ENCODE assay signal across 10 mouse cellular contexts in the genomic region with DNA sequence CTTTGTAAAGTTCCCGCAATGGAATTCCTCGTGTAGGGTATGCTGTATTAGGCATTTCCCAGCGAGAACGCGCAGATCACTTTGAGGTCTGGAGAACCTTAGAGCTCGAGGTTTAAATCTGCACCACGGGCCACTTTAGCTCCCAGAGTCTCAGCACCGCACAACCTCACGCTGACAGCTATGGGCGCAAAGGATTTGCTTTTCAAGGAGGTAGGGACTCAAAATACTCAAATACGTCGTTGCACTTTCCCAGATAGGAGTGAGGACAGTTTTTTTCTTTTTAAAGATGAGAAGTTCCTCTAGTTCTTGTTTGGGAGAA. TPM values are rescaled to one million over a fixed set of nuclear protein-coding genes. Genes with fewer than 3 reads are reported as not detected.
DNase-seq lines count a peak whose midpoint lies in the region; ATAC-seq and TF ChIP-seq lines count a peak whose summit lies in the region.
"Had no signal": no experiment of that assay in that cellular context is flagged by ENCODE, and none has a peak within 500 bp of the region (broad histone marks: within the 10 kb centered on the region; RNA-seq: fewer than 3 reads in every experiment).

No protein-coding gene starts in this region.

- 1% methylated on average over 12 of the region's 12 CpGs for WGBS in heart, embryonic 10.5 days
- WGBS in heart, postnatal 0 days, result 2% methylated on average over 12 of the region's 12 CpGs
- 3% methylated on average over 12 of the region's 12 CpGs for WGBS in liver, postnatal 0 days (ENCODE audit: insufficient replicate concordance)

- H3K9me3 ChIP-seq in heart, embryonic 10.5 days, result no peaks in the 10 kb centered on the region
- H3K9me3 ChIP-seq in ES-E14 (ENCODE audit: control insufficient read depth, insufficient read depth, low read depth, low read length), result no peaks in the 10 kb centered on the region
- H3K9me3 ChIP-seq in heart, postnatal 0 days (replicated peaks; ENCODE audit: control insufficient read depth, low read length), result no peaks in the 10 kb centered on the region
- H3K9me3 ChIP-seq in liver, postnatal 0 days (ENCODE audit: low read length), result no peaks in the 10 kb centered on the region

- H3K9ac ChIP-seq in ES-E14 (ENCODE audit: insufficient read depth, low read depth, low read length, poor library complexity, severe bottlenecking), result peak overlapping the region; percentile 85; the same call in 1 of the 2 replicates
- H3K9ac ChIP-seq in heart, postnatal 0 days (replicated peaks; ENCODE audit: low read depth, low read length), result no peak overlapping the region
- H3K9ac ChIP-seq in liver, postnatal 0 days (replicated peaks), result no peak overlapping the region

- H3K27me3 ChIP-seq in heart, embryonic 10.5 days (ENCODE audit: insufficient read depth, poor library complexity, severe bottlenecking), result peaks cover 39% of the 10 kb centered on the region
- peaks cover 44% of the 10 kb centered on the region for H3K27me3 ChIP-seq in heart, postnatal 0 days (ENCODE audit: control insufficient read depth, insufficient read depth, low read length)
- peaks cover 39% of the 10 kb centered on the region for H3K27me3 ChIP-seq in liver, postnatal 0 days (ENCODE audit: insufficient read depth, low read length)

- in situ Hi-C loops in ES-E14 (cut with MboI; ENCODE audit: low sequenced_read_pairs in 2 of 2, unreplicated experiment in 2 of 2), result loop anchor here (10.0 to 25.0 kb wide), 2 partner anchors 1030 to 1173 kb away; no protein-coding TSS in a partner anchor

- H3K36me3 ChIP-seq in heart, embryonic 10.5 days, result 0 out of 2 replicates have a peak, but pooled peaks cover 4% of the 10 kb centered on the region
- peaks cover 2% of the 10 kb centered on the region for H3K36me3 ChIP-seq in ES-E14 (ENCODE audit: control insufficient read depth, insufficient read depth, low read length, poor library complexity, severe bottlenecking)
- H3K36me3 ChIP-seq in heart, postnatal 0 days (replicated peaks; ENCODE audit: control insufficient read depth, insufficient read depth, low read length), result 0 out of 2 replicates have a peak, but pooled peaks cover under 1% of the 10 kb centered on the region
- no peaks in the 10 kb centered on the region for H3K36me3 ChIP-seq in liver, postnatal 0 days (replicated peaks; ENCODE audit: insufficient read depth, low read length)

- peak overlapping the region; percentile 78 for H3K4me3 ChIP-seq in heart, embryonic 10.5 days
- peak overlapping the region; percentile 56 to 81 for H3K4me3 ChIP-seq in ES-E14 (ENCODE audit: insufficient read depth in 1 of 2, low read depth in 1 of 2, low read length in 2 of 2, poor library complexity in 1 of 2, severe bottlenecking in 1 of 2)
- H3K4me3 ChIP-seq in heart, postnatal 0 days (ENCODE audit: low read depth, low read length), result peak overlapping the region; percentile 56
- peak overlapping the region; percentile 45; the same call in 1 of the 2 replicates for H3K4me3 ChIP-seq in liver, postnatal 0 days (ENCODE audit: low read depth, low read length)

- no peak for ATAC-seq in heart, postnatal 0 days (ENCODE audit: insufficient read depth, low read depth)
- no peak for ATAC-seq in liver, postnatal 0 days

- no peak for DNase-seq in heart, embryonic 10.5 days (ENCODE audit: low spot score)
- DNase-seq in heart, adult 11 months, result no peak
- peak; percentile 7 for DNase-seq in ES-E14 (ENCODE audit: low read depth, low spot score)
- DNase-seq in heart, postnatal 0 days (ENCODE audit: low spot score), result no peak
- DNase-seq in liver, postnatal 0 days, result no peak
- DNase-seq in thymus, postnatal 25 days, result no peak
- DNase-seq in retina, embryonic 14.5 days (ENCODE audit: low spot score), result no peak
- DNase-seq in frontal cortex, postnatal 14 days (ENCODE audit: low spot score in 2 of 2), result no peak
- DNase-seq: B cell, adult 2 months had no signal

- H3K4me2 ChIP-seq in heart, postnatal 0 days (ENCODE audit: low read depth, low read length), result peak overlapping the region; percentile 74
- peak overlapping the region; percentile 62 for H3K4me2 ChIP-seq in liver, postnatal 0 days (ENCODE audit: low read depth, low read length)

- peaks cover 14% of the 10 kb centered on the region for H3K4me1 ChIP-seq in heart, embryonic 10.5 days
- no peaks in the 10 kb centered on the region; a peak in 1 of 4 replicates for H3K4me1 ChIP-seq in ES-E14 (ENCODE audit: control insufficient read depth in 2 of 2, insufficient read depth in 2 of 2, low read length in 2 of 2, poor library complexity in 1 of 2)
- H3K4me1 ChIP-seq in heart, postnatal 0 days (ENCODE audit: control insufficient read depth, insufficient read depth), result peaks cover 14% of the 10 kb centered on the region; the same call in 1 of the 2 replicates
- no peaks in the 10 kb centered on the region for H3K4me1 ChIP-seq in liver, postnatal 0 days (ENCODE audit: insufficient read depth)

- TF ChIP-seq EP300 in heart, postnatal 0 days (IDR thresholded peaks at IDR 0.05; ENCODE audit: low read depth), result no peak
- no peak for TF ChIP-seq EP300 in liver, postnatal 0 days (IDR thresholded peaks at IDR 0.05; ENCODE audit: low read depth)

- TF ChIP-seq CTCF in heart, postnatal 0 days (IDR thresholded peaks at IDR 0.05; ENCODE audit: low read depth), result no peak
- no peak for TF ChIP-seq CTCF in liver, postnatal 0 days (IDR thresholded peaks at IDR 0.05; ENCODE audit: low read depth)

- no peak overlapping the region for H3K27ac ChIP-seq in heart, embryonic 10.5 days
- H3K27ac ChIP-seq in ES-E14 (ENCODE audit: insufficient read depth, low read depth, low read length, poor library complexity, severe bottlenecking), result no peak overlapping the region
- H3K27ac ChIP-seq in heart, postnatal 0 days (ENCODE audit: low read depth), result no peak overlapping the region
- no peak overlapping the region for H3K27ac ChIP-seq in liver, postnatal 0 days (ENCODE audit: low read depth)

TF ChIP-seq in ES-E14, 5 proteins besides CTCF, POLR2A, EP300 and RAD21:
- TF ChIP-seq ZNF384 (IDR thresholded peaks at IDR 0.05; ENCODE audit: low read depth, low read length) (no peak), HCFC1 (IDR thresholded peaks at IDR 0.05; ENCODE audit: borderline replicate concordance, insufficient read depth, low read length) (no peak), MAFK (IDR thresholded peaks at IDR 0.05; ENCODE audit: insufficient read depth, low read depth, low read length) (no peak), CHD2 (IDR thresholded peaks at IDR 0.05; ENCODE audit: low read depth, low read length) (no peak)

RNA-seq across cellular contexts. Expression of a gene that starts 0.6 kb away (rescaled TPM):
- polyA plus RNA-seq in heart, embryonic 10.5 days (2016; fragmentation: Nextera tagmentation; extraction: Ambion mirVana), result 15.7 and 25.9 TPM in 2 replicates
- total RNA-seq in ES-E14 (2012; rRNA removed), result 53.5 and 55.7 TPM in 2 replicates
- total RNA-seq in heart, postnatal 0 days (2014; rRNA removed; ENCODE audit: low replicate concordance), result 46.5 and 59.5 TPM in 2 replicates
- polyA plus RNA-seq in heart, postnatal 0 days (2015; fragmentation: Nextera tagmentation; extraction: Ambion mirVana), result 17.2 and 18.1 TPM in 2 replicates
- polyA plus RNA-seq in liver, postnatal 0 days (2015; fragmentation: Nextera tagmentation; extraction: Ambion mirVana), result 27.4 and 31.3 TPM in 2 replicates

RNA-seq across cellular contexts. Expression of a gene that starts 16.7 kb away (rescaled TPM):
- 0.15 and 4.3 TPM in 2 replicates for polyA plus RNA-seq in heart, embryonic 10.5 days (2016; fragmentation: Nextera tagmentation; extraction: Ambion mirVana)
- not detected in 2 replicates for total RNA-seq in ES-E14 (2012; rRNA removed)
- 2.7 and 10.6 TPM in 2 replicates for total RNA-seq in heart, postnatal 0 days (2014; rRNA removed; ENCODE audit: low replicate concordance)
- not detected in 2 replicates for polyA plus RNA-seq in heart, postnatal 0 days (2015; fragmentation: Nextera tagmentation; extraction: Ambion mirVana)
- polyA plus RNA-seq in liver, postnatal 0 days (2015; fragmentation: Nextera tagmentation; extraction: Ambion mirVana), result 1,301 and 1,767 TPM in 2 replicates
- total RNA-seq: left cerebral cortex, postnatal 25 days had no signal

RNA-seq across cellular contexts. Expression of a gene that starts 25.9 kb away (rescaled TPM):
- polyA plus RNA-seq in heart, embryonic 10.5 days (2016; fragmentation: Nextera tagmentation; extraction: Ambion mirVana), result 0.21 TPM in 1 of 2 replicates, not detected in the other
- not detected in 2 replicates for total RNA-seq in ES-E14 (2012; rRNA removed)
- total RNA-seq in heart, postnatal 0 days (2014; rRNA removed; ENCODE audit: low replicate concordance), result not detected in 2 replicates
- not detected in 2 replicates for polyA plus RNA-seq in heart, postnatal 0 days (2015; fragmentation: Nextera tagmentation; extraction: Ambion mirVana)
- 0.11 TPM in 2 replicates for polyA plus RNA-seq in liver, postnatal 0 days (2015; fragmentation: Nextera tagmentation; extraction: Ambion mirVana)
- total RNA-seq: left cerebral cortex, postnatal 25 days had no signal

Comparison
In these comparisons a context has a peak if more than half of its experiments do, and no peak if none do; other contexts are left out.
1. RNA of a gene that starts 16.7 kb away (polyA plus RNA-seq): 1,301 to 1,767 TPM in liver, postnatal 0 days; 0.15 to 4.3 TPM in heart, embryonic 10.5 days and not detected in heart, postnatal 0 days; every median in the first group is over 100 times any median in the second.
2. Peak in every context shown above with its lines, with median percentiles within 50 percentile points of each other: H3K4me3 ChIP-seq.